Comparison of ENCODE assay signal across 13 mouse cellular contexts in the genomic region with DNA sequence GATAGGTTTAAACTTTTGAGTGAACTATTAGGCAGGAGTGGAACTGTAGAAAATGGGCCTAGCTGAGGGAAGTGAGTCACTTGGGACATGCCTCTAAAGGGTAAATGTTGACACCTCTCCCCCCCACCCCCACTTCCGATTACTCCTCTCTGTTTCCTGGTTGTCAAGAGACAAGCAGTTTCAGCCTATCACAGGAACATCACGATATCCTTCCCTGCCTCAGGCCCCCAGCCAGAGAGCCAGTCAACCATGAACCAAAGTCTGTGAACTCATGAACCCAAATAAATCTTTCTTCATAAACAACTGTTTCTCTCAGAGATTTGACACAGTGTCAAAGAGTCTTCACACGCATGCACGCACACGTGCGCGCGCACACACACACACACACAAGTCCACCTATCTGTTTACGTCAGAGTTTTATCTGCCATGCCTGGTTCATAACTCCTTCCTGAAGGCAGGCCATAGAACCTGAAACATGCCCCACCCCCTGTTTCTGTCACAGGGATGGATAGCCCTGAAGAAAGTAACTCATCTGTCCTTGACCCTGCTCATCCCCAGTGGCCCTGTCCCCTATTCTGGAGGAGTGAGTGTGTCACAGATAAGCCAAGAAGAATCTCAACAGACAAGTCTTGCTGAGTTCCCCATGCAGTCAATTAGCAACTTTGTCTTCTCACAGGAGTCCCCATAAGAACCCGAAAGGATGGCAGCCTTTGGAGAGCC. TPM values are rescaled to one million over a fixed set of nuclear protein-coding genes. Genes with fewer than 3 reads are reported as not detected.
DNase-seq lines count a peak whose midpoint lies in the region; ATAC-seq and TF ChIP-seq lines count a peak whose summit lies in the region.
"Had no signal": no experiment of that assay in that cellular context is flagged by ENCODE, and none has a peak within 500 bp of the region (broad histone marks: within the 10 kb centered on the region; RNA-seq: fewer than 3 reads in every experiment).

No protein-coding gene starts in this region.

- no peaks in the 10 kb centered on the region for H3K9me3 ChIP-seq in lung, embryonic 14.5 days (ENCODE audit: low read depth, low read length)
- H3K9me3 ChIP-seq in kidney, embryonic 16.5 days (ENCODE audit: low read length) = no peaks in the 10 kb centered on the region
- H3K9me3 ChIP-seq in liver, postnatal 0 days (ENCODE audit: low read length) = no peaks in the 10 kb centered on the region
- H3K9me3 ChIP-seq: embryonic facial prominence, embryonic 10.5 days had no signal

- TF ChIP-seq CTCF in lung, embryonic 14.5 days (IDR thresholded peaks at IDR 0.05; ENCODE audit: low read depth) = no peak
- TF ChIP-seq CTCF in liver, postnatal 0 days (IDR thresholded peaks at IDR 0.05; ENCODE audit: low read depth) = no peak

- no peak overlapping the region for H3K9ac ChIP-seq in lung, embryonic 14.5 days
- H3K9ac ChIP-seq in kidney, embryonic 16.5 days (replicated peaks; ENCODE audit: low read length) = no peak overlapping the region
- H3K9ac ChIP-seq in liver, postnatal 0 days (replicated peaks) = no peak overlapping the region

- H3K4me2 ChIP-seq in lung, embryonic 14.5 days = no peak overlapping the region
- H3K4me2 ChIP-seq in kidney, embryonic 16.5 days (replicated peaks; ENCODE audit: low read depth, low read length) = no peak overlapping the region
- no peak overlapping the region for H3K4me2 ChIP-seq in liver, postnatal 0 days (ENCODE audit: low read depth, low read length)

- no peaks in the 10 kb centered on the region for H3K27me3 ChIP-seq in lung, embryonic 14.5 days (ENCODE audit: insufficient read depth, low read length)
- no peaks in the 10 kb centered on the region for H3K27me3 ChIP-seq in kidney, embryonic 16.5 days (ENCODE audit: insufficient read depth, low read length)
- no peaks in the 10 kb centered on the region for H3K27me3 ChIP-seq in liver, postnatal 0 days (ENCODE audit: insufficient read depth, low read length)
- H3K27me3 ChIP-seq: CH12.LX had no signal

- H3K4me3 ChIP-seq in lung, embryonic 14.5 days (ENCODE audit: low read depth, low read length) = no peak overlapping the region
- H3K4me3 ChIP-seq in kidney, embryonic 16.5 days (ENCODE audit: low read length) = no peak overlapping the region
- H3K4me3 ChIP-seq in liver, postnatal 0 days (ENCODE audit: low read depth, low read length) = no peak overlapping the region
- H3K4me3 ChIP-seq: embryonic facial prominence, embryonic 10.5 days had no signal

- 0 out of 2 replicates have a peak, but pooled peaks have one; percentile 29 for ATAC-seq in lung, embryonic 14.5 days (ENCODE audit: insufficient read depth)
- peak; percentile 44 for ATAC-seq in granulocyte monocyte progenitor cell, adult 5-6 weeks (replicated peaks; ENCODE audit: poor library complexity, severe bottlenecking)
- ATAC-seq in kidney, embryonic 16.5 days (ENCODE audit: low FRiP score, low TSS enrichment) = peak; percentile 60
- ATAC-seq in liver, postnatal 0 days = peak; percentile 59

- 73% methylated on average over 10 of the region's 10 CpGs for WGBS in lung, embryonic 14.5 days
- WGBS in kidney, embryonic 16.5 days = 51% methylated on average over 10 of the region's 10 CpGs
- WGBS in liver, postnatal 0 days (ENCODE audit: insufficient replicate concordance) = 67% methylated on average over 10 of the region's 10 CpGs

- DNase-seq in lung, embryonic 14.5 days = no peak
- DNase-seq in lung, postnatal 36 days = no peak
- DNase-seq in liver, postnatal 0 days = peak; percentile 53
- DNase-seq in urinary bladder, postnatal 25 days (ENCODE audit: low spot score) = no peak
- no peak for DNase-seq in layer of hippocampus, adult 9-10 months (ENCODE audit: low spot score)
- DNase-seq: cerebellum, adult 9-11 months; right cerebral cortex, postnatal 4 days; thymus, postnatal 4 days had no signal

- no peaks in the 10 kb centered on the region for H3K36me3 ChIP-seq in lung, embryonic 14.5 days (ENCODE audit: insufficient read depth)
- H3K36me3 ChIP-seq in kidney, embryonic 16.5 days (ENCODE audit: insufficient read depth, low read length) = no peaks in the 10 kb centered on the region; the same call in 1 of the 2 replicates
- no peaks in the 10 kb centered on the region for H3K36me3 ChIP-seq in liver, postnatal 0 days (replicated peaks; ENCODE audit: insufficient read depth, low read length)
- H3K36me3 ChIP-seq: embryonic facial prominence, embryonic 10.5 days had no signal

- no peak overlapping the region for H3K27ac ChIP-seq in lung, embryonic 14.5 days (ENCODE audit: low read depth)
- no peak overlapping the region; the same call in 1 of the 2 replicates for H3K27ac ChIP-seq in kidney, embryonic 16.5 days (ENCODE audit: low read length)
- H3K27ac ChIP-seq in liver, postnatal 0 days (ENCODE audit: low read depth) = no peak overlapping the region
- H3K27ac ChIP-seq: embryonic facial prominence, embryonic 10.5 days; stomach, postnatal 0 days had no signal

- H3K4me1 ChIP-seq in lung, embryonic 14.5 days (ENCODE audit: insufficient read depth) = no peaks in the 10 kb centered on the region
- H3K4me1 ChIP-seq in kidney, embryonic 16.5 days (ENCODE audit: insufficient read depth, low read length) = peaks cover 15% of the 10 kb centered on the region
- peaks cover 14% of the 10 kb centered on the region for H3K4me1 ChIP-seq in liver, postnatal 0 days (ENCODE audit: insufficient read depth)

- TF ChIP-seq EP300 in liver, postnatal 0 days (IDR thresholded peaks at IDR 0.05; ENCODE audit: low read depth) = peak; percentile 31; the same call in 1 of the 2 replicates

RNA-seq across cellular contexts. Expression of a gene that starts 24.7 kb away (rescaled TPM):
- 1.6 and 1.8 TPM in 2 replicates for polyA plus RNA-seq in lung, embryonic 14.5 days (2014; fragmentation: Nextera tagmentation; extraction: Ambion mirVana)
- total RNA-seq in granulocyte monocyte progenitor cell, adult 5-6 weeks (2014; fragmentation: Nextera tagmentation) = not detected in 2 replicates
- total RNA-seq in granulocyte monocyte progenitor cell, adult 5-6 weeks (2017) = not detected in 2 replicates
- 25.7 and 32.4 TPM in 2 replicates for polyA plus RNA-seq in kidney, embryonic 16.5 days (2015; fragmentation: Nextera tagmentation; extraction: Ambion mirVana)
- 1.8 and 2.2 TPM in 2 replicates for polyA plus RNA-seq in liver, postnatal 0 days (2015; fragmentation: Nextera tagmentation; extraction: Ambion mirVana)
- total RNA-seq: CH12.LX had no signal

RNA-seq across cellular contexts. Expression of a gene that starts 41.6 kb away (rescaled TPM):
- polyA plus RNA-seq in lung, embryonic 14.5 days (2014; fragmentation: Nextera tagmentation; extraction: Ambion mirVana) = 29.4 and 33.3 TPM in 2 replicates
- total RNA-seq in granulocyte monocyte progenitor cell, adult 5-6 weeks (2014; fragmentation: Nextera tagmentation) = 18.9 and 30.4 TPM in 2 replicates
- 11.2 and 13.6 TPM in 2 replicates for total RNA-seq in granulocyte monocyte progenitor cell, adult 5-6 weeks (2017)
- polyA plus RNA-seq in kidney, embryonic 16.5 days (2015; fragmentation: Nextera tagmentation; extraction: Ambion mirVana) = 31.7 and 33.5 TPM in 2 replicates
- polyA plus RNA-seq in liver, postnatal 0 days (2015; fragmentation: Nextera tagmentation; extraction: Ambion mirVana) = 18.3 and 20.3 TPM in 2 replicates

RNA-seq across cellular contexts. Expression of a gene that starts 41.7 kb away (rescaled TPM):
- polyA plus RNA-seq in lung, embryonic 14.5 days (2014; fragmentation: Nextera tagmentation; extraction: Ambion mirVana) = 13.1 and 14.5 TPM in 2 replicates
- total RNA-seq in granulocyte monocyte progenitor cell, adult 5-6 weeks (2014; fragmentation: Nextera tagmentation) = 21.0 and 39.0 TPM in 2 replicates
- 26.4 and 34.6 TPM in 2 replicates for total RNA-seq in granulocyte monocyte progenitor cell, adult 5-6 weeks (2017)
- polyA plus RNA-seq in kidney, embryonic 16.5 days (2015; fragmentation: Nextera tagmentation; extraction: Ambion mirVana) = 25.2 and 26.9 TPM in 2 replicates
- 10.4 and 10.5 TPM in 2 replicates for polyA plus RNA-seq in liver, postnatal 0 days (2015; fragmentation: Nextera tagmentation; extraction: Ambion mirVana)
